Mouse (Mus musculus) CD4-positive, CD25-positive, alpha-beta regulatory T cell, adult 4 months (primary cell): ENCODE measurements at regions not wholly inside any gene's neighbourhood (a gene's known extent, or its start where the extent isn't known, plus 50 kb on each side); places are given as distances from the start of the nearest gene placed in this dataset.

Source experiments
- ATAC-seq: one replicate; pipeline ENCODE4 v1.8.0; 2017

DNA sequence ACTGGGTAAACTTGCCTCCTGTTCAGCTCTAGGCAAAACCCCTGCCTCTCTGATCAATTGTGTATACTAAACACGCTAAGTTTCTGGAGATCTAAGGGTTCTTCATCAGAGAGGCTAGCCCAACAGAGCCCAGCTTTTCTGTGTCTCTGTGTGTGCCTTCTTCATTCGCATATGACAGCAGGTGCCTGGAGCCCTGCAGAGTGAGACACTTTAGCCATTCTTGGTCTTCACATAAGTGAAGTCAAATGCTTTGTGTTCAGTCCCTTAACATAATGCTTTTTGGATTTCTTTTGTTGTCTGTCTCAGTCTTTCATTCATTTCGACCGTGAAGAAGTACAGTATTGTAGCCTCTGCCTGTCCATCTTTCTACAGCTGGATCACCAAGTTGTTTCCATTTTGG is 427.3 kb upstream of the Nr5a2 start:
- no peak for ATAC-seq

DNA sequence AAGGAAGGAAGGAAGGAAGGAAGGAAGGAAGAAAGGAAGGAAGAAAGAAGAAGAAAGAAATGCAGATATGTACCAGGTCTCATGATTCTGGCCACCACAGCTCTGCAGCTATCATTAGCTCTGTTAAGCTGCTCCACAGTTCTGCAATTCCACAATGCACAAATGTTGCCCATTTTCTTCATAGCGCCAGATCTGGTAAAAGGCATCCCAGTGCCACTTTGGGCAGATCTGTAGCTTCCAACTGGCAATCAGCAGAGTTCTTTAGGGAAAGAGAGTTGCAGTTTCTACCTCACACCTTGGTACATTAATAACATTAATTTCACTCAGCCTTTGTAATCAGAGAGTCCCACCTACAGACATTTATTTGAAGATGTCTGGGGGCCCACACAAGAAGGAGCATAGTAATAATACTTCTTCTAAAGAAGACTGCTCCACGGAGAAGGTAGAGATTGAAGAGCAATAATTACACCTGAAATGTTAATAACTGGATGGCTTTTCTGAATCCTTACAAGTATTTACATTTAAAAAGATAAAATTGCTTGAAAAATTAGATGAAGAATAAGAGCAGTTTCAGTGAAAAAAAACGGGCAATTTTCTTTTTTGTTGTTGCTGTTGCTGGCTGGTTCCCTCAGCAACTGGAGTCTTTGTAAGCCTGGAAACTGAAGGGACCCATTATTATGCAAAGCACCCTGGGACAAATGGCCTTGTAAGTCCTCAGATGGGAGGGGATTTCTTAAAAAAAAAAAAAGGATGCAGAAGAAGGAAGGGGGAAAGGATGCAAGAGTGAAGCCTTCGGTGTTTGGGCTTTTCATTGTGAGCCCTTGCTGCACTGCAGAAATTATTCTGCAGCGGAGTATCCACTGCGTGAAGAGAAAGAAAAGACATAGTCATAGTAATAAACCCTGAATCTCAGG is 418.1 kb upstream of the Nr5a2 start:
- ATAC-seq = no peak

DNA sequence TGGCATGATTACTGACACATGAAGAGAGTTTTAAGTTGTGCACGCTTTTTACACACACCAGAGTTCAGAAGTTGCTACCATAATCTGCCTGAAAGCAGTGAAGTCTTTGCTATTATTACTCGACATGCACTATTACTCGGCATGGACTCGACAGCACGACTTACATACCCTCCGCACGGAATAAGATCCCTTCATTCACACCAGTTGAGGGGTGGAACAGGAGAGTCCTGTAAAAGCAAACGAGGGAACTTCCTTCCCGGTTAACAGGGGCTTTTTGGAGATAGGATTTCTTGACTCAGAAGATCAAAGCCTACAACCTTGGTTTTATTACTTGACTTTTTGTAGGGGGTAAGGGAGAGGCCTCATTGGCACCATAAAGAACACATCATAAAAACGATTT is 416.4 kb upstream of the Nr5a2 start:
- ATAC-seq = no peak

DNA sequence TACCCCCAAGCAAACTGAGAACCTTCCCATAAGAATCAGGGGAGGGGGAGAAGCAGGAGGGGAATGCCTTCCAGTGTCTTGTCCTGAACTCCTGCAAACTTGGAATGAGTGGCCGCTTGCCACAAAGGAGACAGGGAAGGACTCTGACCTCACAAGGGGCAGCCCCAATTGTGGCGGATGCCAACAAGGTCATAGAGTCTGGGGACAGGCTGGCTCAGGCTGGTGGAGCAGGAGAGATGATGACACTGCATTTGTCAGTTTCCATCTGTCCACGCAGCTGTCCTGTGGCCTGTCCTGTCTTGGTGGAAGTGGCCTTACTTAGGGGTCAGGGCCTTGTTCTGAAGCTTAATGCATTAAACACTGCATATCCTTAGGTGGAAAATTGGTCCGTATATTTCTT is 414.4 kb upstream of the Nr5a2 start:
- no peak for ATAC-seq

DNA sequence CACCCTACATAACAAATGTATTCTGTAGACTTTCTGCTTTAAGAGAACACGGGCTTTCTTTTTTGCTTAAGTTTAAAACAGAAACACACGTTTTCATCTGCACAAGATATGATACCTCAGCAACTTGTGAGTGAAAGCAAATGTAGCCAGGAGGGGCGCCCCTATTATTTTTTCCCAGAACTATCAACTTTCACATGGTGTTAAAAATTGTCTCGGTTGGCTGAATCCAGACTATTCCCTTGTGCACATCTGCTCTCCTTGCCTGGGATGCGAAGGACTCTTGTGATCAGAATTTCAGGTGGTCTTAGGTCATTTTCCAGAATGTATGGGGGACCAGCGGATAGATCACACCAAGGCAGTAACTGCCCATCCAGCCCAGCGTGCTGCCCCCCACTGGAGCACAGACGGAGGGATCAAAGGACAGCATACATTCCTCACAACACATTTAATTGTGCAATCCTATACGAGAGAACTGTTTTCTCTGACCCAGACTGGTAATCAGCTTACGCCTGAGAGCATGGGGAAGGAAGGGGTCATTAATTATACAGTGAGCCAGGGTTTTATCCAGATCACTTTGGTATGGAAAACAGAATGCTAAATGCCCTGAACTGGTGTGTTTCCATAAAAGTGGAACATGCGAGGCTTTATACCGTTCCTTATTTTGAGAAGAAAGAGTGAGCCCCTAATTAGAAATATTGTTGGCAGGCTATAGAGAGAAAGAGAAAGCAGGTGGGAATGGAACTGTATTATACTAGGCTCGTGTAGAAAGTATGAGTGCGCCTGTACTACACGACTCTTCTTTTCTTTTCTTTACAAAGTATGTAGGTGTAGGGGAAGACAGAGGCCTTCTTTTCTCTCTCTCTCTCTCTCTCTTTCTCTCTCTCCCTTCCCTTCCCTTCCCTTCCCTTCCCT is 413.5 kb upstream of the Nr5a2 start:
- ATAC-seq = no peak

DNA sequence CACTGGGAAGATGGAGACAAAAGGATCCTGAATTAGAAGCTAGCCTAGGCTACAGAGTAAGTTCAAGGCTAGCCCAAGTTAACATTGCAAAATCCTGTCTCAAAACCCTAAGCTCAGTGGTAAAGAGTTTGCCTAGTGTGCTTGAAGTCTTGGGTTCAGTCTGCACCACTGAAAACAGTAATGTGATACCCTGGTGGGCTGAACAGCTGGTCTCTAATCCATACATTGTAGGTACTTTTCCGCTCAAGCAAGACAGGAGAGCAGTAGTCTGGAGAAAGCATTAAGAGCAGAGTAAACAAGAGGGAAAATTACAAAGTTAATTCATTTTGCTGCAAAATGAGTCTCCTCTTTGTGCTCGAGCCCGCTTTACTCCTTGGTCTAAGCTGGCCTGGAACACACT is 412.0 kb upstream of the Nr5a2 start:
- ATAC-seq = no peak

DNA sequence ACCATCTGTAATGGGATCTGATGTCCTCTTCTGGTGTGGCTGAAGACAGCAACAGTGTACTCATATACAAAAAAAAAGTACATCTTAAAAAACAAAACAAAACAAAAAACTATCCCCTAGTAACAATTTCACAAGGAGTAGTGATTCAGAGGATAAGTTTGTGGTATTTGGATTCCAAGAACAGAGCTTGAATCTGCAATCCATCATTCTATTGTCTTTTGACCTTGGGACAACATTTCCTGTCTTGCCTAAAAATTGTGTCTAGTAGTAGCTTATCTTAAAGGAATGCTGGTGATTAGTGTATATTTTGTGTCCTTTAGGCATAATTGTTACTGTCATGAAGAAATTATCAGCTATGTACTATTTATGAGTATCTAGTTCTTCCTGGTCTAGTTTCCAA is 404.1 kb upstream of the Nr5a2 start:
- no peak for ATAC-seq

DNA sequence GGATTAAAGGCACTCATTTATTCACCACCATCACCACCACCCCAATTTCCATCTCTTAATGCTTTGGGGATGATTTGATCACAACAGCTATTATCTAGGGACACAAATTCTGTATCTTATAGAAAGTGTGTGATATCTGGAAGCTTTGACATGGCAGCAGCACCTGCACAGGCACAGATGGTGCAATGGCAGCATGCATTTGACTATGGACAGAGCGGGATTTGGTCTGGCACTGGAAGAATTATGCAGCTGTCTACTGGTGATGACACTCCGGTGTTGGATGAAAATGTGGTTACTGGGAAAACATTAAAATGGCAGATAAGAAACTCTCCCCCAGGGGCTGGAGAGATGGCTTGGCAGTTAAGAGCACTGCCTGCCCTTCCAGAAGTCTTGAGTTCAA is 403.7 kb upstream of the Nr5a2 start:
- ATAC-seq = no peak

DNA sequence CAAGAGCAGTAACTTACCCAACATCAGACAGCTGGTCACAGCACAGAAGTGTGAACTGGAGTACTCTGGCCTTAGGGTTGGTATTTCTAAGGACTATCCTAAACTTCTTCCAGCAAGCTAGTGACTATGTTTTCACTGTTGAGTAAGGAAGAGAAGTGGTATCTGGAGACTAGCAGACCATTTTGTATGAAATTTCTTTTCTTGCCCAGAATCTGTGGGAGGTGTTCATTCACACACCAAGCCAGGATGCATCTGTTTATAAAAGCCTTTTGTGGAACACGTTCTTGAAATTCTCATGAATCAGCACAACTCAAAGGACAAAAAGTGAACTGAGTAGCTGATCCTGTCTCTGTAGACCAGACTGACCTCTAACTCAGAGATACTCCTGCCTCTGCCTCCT is 403.3 kb upstream of the Nr5a2 start:
- no peak for ATAC-seq

DNA sequence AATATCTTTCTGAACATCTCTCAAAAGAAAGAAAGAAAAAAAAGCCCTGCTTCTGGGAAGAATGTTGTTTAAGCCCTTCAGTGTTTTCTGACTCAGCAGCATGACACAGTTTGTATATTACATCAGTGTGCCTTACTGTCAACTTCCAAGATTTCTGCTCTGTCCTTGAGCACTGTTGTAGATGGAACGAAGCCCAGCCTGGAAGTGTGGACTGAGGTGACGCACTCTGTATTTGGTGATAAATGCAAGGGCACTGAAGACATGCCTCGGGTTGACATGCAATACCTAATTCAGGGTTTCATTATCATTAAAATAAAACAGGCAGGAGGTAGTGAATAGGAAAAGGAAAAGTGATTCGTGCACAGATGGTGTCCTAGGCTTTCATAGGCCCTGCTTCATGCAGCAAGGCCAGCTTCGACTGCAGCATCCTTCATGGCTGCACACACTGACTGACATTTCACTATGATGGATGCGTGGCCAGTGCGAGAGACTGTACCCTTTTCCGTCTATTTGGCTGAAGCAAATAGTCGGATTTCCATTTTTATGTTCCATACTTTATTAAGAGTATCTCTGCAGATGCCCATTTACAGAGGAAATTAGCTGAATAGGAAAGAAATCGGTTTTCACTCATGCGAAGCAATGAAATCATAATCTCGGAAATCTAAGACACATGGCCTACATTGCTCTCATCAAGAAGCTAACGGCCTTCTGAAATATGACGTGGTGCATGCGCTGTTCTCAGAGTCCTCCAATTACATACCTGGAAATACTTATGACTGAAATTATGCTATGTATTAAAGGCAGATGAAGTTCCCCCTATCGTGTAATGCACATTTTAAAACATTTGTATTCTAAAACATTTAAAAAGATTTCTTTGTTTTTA is 400.7 kb upstream of the Nr5a2 start:
- no peak for ATAC-seq

DNA sequence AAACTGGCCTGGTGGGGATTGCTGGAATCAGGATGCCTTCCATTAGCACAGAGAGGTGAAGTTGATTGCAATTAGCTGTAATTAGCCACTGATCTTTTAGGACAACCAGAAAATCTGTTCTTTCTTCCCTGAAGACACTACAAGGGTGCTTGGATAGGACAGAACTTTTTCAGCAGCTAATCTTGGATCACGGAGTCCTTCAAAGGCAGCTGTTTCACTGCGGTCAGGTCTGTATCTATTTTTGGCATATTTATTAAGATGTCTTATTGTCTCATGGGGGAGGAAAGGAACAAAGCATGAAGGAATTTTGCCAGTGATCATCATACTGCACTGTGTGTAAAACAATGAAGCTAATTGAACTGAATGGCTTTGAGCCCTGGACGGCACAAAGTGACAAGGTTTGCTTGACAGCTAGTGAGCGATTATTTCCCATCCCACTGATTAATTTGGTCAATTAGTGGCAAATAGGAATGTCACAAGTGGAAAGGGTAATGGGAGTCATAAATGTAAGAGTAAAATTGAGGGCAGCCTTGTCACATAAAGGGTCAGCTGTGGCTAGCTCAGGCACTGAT is 395.8 kb upstream of the Nr5a2 start:
- ATAC-seq = no peak

DNA sequence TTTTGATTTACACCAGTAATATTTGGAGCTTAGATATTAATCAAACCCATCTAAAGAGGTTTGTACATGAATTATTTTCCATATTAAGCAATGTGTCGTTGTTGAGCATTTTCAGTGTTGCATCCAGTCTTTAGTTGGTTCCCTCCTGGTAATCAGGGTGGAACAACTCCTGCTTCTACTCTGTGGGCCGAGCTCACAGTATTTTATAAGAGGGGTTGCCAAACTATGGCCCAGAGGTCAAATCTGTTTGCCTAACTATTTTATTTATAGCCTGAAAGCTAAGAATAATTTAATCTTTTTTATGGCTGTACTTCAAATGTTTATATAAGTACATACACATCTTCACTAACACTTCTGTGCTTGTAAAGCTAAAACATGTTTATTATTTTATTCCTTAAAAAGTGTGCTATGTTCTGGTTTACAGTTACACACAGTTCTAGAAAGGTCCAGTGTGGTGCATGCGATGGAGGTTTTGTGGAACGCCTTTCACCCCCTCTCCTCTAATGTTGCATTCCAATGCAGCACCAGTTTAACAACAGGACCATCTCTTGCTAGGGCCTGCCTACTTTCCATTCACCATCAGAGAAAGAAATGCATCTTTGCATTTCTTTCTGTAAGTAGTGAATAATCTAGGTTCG is 392.3 kb upstream of the Nr5a2 start:
- no peak for ATAC-seq

DNA sequence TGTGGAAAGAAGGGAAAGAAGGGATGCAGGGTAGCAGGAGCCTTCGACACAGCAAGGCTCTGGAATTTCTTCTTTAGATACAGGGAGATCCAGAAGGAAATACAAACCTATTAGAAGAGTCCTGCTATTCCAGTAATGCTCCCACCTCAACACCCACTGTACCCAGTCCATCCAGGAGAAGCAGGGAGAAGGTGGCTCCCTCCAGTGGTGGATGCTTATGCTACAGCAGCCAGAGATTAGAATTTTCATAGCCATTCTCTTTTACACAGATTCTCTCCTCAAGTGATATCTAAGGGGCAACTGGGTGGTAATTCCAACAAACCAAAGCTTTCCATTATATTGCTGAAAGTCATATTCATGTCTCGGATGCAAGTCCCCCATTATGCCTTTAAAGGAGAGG is 373.9 kb upstream of the Nr5a2 start:
- no peak for ATAC-seq

DNA sequence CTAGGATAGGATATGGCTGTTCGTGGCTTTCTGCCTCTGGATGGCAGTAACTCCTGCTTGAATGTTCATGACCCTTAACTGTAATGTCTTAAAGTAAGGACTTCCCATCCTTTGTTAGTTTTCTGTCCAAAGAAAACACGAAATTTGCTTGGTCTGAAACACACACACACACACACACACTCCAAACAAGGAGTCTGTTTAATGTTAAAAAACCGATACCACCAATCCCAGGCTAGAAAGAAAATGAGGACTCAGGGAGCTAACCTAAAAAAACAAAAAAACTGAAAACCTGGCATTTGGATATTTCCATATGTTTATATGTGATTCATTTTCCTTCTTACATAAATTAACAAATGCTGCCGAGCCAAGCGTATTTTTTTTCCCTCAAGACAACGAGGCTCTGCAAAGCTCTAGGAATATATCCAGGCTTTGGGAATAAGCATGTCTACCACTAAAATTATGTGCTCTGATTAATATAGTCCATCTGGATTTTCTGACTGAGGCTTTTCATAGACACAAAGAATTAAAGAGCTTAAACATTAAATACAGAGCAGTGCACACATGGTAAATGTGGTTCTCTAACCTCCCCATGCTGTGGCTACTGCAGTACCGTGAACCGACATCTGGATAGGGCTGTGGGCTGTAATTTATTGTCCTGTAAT is 372.0 kb upstream of the Nr5a2 start:
- no peak for ATAC-seq

DNA sequence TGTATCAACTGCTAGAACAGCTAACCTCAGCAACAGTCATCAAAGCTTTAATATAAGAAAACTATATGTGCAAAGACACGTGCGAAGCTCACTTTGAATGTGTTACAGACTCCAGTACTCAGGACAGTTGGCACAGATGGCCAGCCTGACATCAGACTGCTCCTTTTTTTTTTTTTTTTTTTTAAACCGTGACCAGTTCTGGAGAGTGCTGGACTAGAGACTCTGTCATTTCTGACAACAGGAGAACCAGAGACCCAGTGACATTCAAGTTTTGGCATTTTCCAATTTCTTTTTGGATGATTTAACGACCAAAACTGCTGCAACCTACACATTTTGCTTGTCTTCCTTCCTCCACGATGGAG is 371.5 kb upstream of the Nr5a2 start:
- no peak for ATAC-seq

DNA sequence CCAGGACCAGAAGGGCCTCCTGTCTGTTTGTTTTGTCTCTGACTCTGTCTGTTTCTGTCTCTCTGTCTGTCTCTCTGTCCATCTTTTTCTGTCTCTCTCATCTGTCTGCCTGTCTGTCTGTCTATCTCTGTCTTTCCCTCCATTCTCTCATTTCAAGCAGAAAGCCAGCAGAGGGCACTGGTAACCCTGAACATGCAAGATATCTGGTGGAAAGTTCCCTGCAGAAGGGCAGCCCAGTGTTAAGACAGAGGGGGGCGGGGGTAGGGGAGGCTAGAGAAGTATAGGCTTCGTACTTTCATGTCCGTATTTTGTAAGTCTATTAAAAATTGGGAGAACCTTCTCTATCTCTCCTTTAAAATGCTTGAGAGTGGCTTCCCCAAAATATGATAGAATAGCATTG is 370.4 kb upstream of the Nr5a2 start:
- ATAC-seq = no peak

DNA sequence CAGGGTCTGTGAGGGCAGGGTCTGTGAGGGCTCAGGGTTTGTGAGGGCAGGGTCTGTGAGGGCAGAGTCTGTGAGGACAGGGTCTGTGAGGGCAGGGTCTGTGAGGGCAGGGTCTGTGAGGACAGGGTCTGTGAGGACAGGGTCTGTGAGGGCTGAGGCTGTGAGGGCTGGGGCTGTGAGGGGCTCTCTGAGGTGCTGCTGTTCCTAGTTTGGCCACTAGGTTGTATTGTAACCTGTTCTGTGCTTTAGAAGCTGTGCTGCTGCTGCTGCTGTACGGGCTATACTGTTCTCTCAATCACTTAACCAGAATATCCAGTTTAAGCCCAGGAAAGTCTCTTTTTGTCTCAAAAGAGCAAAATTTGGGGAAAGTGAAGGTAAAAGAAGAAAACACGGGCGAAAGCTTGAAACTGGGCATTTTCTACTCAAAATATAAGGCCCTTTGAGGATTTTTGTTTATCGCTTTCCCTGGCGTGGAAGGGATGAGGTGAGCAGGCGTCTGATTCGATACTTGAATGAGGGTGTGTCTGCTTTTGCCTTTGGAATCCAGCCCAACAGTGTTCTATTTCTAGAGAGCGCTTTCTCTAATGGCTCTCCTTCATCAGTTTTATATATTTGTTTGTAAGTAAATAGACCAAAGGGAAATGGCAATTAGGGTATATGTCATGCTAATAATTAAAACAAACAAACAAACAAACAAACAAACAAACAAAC is 363.8 kb upstream of the Nr5a2 start:
- ATAC-seq = no peak

DNA sequence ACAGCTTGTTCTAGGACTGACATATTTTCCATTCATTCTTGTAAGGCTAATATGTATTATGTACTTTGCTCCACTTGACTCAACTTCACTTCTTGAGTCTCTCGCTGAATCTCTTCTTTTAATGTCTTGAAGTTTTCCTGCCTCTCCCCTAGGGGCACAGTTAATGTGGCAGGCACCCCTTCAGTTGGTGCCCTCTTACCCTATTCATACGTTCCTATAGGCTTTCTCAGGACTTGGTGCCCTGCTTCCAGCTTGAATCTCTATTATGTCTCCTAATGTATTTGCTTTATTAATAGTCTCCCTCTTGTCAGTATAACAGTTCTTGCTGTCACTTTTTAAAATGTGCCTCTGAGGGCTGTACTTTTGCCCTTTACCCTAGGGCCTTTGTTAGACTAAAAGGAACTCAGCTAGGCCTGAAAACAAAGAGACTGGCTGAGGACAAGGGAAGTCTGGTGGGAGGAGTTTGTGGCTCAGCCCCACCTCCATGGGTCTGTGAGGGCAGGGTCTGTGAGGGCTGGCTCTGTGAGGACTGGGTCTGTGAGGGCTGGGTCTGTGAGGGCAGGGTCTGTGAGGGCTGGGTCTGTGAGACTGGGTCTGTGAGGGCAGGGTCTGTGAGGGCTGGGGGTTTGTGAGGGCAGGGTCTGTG is 362.9 kb upstream of the Nr5a2 start:
- ATAC-seq = no peak

DNA sequence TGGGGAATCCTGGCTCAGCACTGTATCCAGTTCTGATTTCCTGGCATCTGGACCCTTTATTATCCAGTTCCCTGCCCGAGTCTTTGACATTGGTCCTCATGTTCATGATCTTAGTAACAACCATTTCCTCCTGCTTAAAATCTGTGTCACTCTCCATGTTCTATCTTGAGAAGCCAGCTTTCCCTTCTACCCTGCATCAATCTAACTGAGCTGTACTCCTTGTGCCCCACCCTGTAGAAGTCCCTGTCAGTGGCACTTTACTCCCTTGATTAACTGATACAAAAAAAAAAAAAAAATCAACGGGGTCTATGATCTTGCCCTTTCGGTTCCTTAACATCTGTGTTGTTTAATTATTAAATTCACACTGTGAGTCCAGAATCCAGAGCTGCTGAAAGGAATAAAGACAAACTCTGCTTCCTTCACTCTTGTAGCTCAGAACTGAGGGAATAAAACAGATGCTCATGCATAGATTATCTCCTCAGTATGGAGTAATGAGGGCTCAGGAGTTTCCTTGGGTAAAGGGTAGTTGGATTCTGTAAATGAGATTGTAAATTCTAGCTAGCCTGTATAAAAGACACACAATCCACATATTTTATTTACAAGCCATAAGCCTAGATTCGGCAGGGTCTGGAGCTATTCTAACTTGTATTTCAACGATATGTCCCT is 342.6 kb upstream of the Nr5a2 start:
- ATAC-seq = no peak
